Mouse (Mus musculus) gastrocnemius, postnatal 14 days (tissue): ENCODE measurements around the gene Map6d1. TPM values are rescaled to one million over a fixed set of nuclear protein-coding genes. Genes with fewer than 3 reads are reported as not detected.

Experiments used
- DNase-seq: peaks from one replicate; pipeline ENCODE4 v3.0.0; 2021; ENCODE audit warnings: mixed read lengths
- intact Hi-C: fragments of 180-260 bp; cut with DNase I; formaldehyde crosslinking; loops from one replicate; pipeline ENCODE4 v1.15.1; 2025; ENCODE audit warnings: low total_unique reads
- total RNA-seq, 2 experiments: library from RNA; stranded (reverse); gene quantifications; 2 replicates each; pipeline ENCODE4 v1.2.3; 2021

The Map6d1 gene
- total RNA-seq, 2 experiments from 2014 or later: 0.44 to 0.68 TPM

GRCm38 (mm10) chr16:20195546-20195945 is 45.6 kb downstream of the Map6d1 start:
- DNase-seq: no peak
- intact Hi-C loops: no loop called here

GRCm38 (mm10) chr16:20192043-20192442 is 49.1 kb downstream of the Map6d1 start:
- DNase-seq: no peak
- intact Hi-C loops: no loop called here

- intact Hi-C loops: no loop called here
- DNase-seq: no peak
These were observed 49.8 kb downstream of the Map6d1 start for GRCm38 (mm10) chr16:20191161-20191882.

GRCm38 (mm10) chr16:20185368-20185767 is 55.8 kb downstream of the Map6d1 start:
- intact Hi-C loops: loop anchor here (10.0 kb wide), 1 partner anchor 461 kb away; no protein-coding TSS in a partner anchor
- DNase-seq: no peak

Other genes starting within 250 kb of the Map6d1 start
- gene Klhl24, start 143.8 kb downstream of the Map6d1 start, total RNA-seq: 100 to 1,000 TPM; 163 to 199 TPM
- gene Yeats2, start 100.3 kb downstream of the Map6d1 start, total RNA-seq: 10 to 100 TPM; 12.4 to 12.5 TPM
- gene Parl, start 61.0 kb upstream of the Map6d1 start, total RNA-seq: 10 to 100 TPM; 76.8 to 81.8 TPM
- under 1 TPM in 1 of 2 experiments, not detected in 1; 0.18 TPM for gene Cyp2ab1, start 84.0 kb upstream of the Map6d1 start, total RNA-seq
- 10 to 100 TPM; 42.6 to 43.0 TPM for gene Abcc5, start 185.0 kb upstream of the Map6d1 start, total RNA-seq